Mouse (Mus musculus): Measurements from ENCODE around the gene Zfp101. TPM values are rescaled to one million over a fixed set of nuclear protein-coding genes. Genes with fewer than 3 reads are reported as not detected.

The Zfp101 gene
- total RNA-seq (2023; ENCODE audit: inconsistent age), result 5.7 to 7.9 TPM (median 6.5 TPM) in 4 replicates

GRCm38 (mm10) chr17:33394182-33395034, at the start of gene Zfp101:
Zfp101 (minus strand) TSS chr17:33394641.

DNA sequence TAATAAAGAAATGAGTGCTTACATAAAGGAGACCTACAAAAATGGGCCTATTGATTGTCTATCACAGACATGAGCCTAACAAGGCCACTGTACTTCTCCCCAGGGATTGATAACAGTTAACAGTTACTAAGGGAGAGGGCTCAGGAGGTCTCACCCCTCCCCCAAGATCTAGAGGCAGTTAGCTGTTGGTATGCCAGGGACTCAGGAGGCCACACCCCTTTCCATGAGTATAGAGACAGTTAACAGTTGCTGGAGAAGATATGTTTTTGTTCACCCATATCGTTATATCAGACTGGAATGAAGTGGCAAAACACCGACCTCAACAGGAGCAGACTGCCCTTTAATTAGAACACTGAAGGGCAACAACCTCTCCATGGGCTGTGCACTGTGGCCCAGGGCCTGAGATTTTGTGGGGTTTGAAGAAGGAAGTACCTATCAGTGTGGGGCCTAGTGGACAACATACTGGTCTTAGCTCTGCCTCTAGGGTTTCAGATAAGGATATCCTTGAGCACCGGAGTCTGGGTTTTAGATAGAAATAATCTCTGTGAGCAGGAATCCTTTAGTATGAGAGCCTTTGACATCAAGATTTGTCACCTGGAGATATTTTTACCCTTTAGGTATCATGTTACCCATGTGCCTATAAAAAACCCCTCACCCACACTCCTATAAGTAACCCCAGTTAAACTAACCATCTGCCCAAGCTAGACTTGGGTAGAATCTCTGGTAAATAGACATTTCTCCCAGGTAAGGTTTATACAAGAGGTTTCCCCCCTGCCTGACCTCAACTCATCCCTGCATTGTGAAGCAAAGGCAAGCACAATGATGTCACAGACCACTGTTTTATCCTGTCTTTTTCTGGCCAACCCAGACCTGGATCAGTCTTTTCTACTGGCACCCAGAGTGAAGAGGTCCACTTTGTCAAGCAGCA, 37.8 kb upstream of the Zfp101 start, which contains the start of gene Actl9:
Gene Actl9 (plus strand): TSS at position 878 of the 928 bp plus-strand sequence.

GRCm38 (mm10) chr17:33358411-33359384, 35.7 kb downstream of the Zfp101 start, which contains the start of gene Zfp81:
Zfp81 (minus strand) TSS chr17:33358878.

Other genes starting within 250 kb of the Zfp101 start
- gene Olfr55, start 226.2 kb downstream of the Zfp101 start, total RNA-seq (2023; ENCODE audit: inconsistent age), result not detected in 4 replicates
- not detected in 4 replicates for gene Olfr239, start 203.3 kb downstream of the Zfp101 start, total RNA-seq (2023; ENCODE audit: inconsistent age)
- gene Olfr1564, start 173.0 kb downstream of the Zfp101 start, total RNA-seq (2023; ENCODE audit: inconsistent age), result not detected in 4 replicates
- 4.3 to 7.0 TPM (median 5.2 TPM) in 4 replicates for gene Zfp955a, start 139.5 kb downstream of the Zfp101 start, total RNA-seq (2023; ENCODE audit: inconsistent age)
- gene Olfr63, start 130.0 kb downstream of the Zfp101 start, total RNA-seq (2023; ENCODE audit: inconsistent age), result 0.06 to 0.13 TPM (median 0.12 TPM) in 3 of 4 replicates, not detected in the other
- 5.1 to 8.3 TPM (median 5.5 TPM) in 4 replicates for gene Zfp955b, start 105.1 kb downstream of the Zfp101 start, total RNA-seq (2023; ENCODE audit: inconsistent age)
- 12.9 to 18.0 TPM (median 14.4 TPM) in 4 replicates for gene Zfp81, start 35.8 kb downstream of the Zfp101 start, total RNA-seq (2023; ENCODE audit: inconsistent age)
- gene Actl9, start 38.3 kb upstream of the Zfp101 start, total RNA-seq (2023; ENCODE audit: inconsistent age), result not detected in 4 replicates
- 62.4 to 74.4 TPM (median 67.5 TPM) in 4 replicates for gene Adamts10, start 129.6 kb upstream of the Zfp101 start, total RNA-seq (2023; ENCODE audit: inconsistent age)
- gene Myo1f, start 161.1 kb upstream of the Zfp101 start, total RNA-seq (2023; ENCODE audit: inconsistent age), result 14.9 to 25.4 TPM (median 19.3 TPM) in 4 replicates
- 38.0 to 41.7 TPM (median 39.7 TPM) in 4 replicates for gene Zfp414, start 234.4 kb upstream of the Zfp101 start, total RNA-seq (2023; ENCODE audit: inconsistent age)
- gene Pram1, start 243.4 kb upstream of the Zfp101 start, total RNA-seq (2023; ENCODE audit: inconsistent age), result 0.48 to 2.5 TPM (median 1.3 TPM) in 4 replicates